12 mouse cellular contexts compared by ENCODE assay signal in the genomic region with DNA sequence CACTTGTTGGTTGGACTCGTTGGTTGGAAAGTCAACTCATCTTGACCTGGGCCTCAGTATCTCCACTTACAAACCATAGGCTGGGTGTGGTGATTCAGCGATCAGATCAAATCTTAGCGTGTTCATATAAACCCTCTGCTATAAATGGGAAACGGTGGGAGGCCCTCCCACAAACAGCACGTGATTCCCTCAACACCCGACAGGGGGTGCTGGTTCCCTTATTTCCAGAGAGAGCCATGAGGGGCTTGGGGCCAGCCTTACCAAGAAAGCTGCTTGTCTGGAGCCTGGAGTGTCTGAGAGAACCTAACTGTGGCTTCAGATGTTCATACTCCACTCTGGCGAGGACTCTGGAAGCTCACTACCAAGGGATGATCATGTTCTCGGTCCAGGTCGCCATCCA.
DNase-seq lines count a peak whose midpoint lies in the region; ATAC-seq and TF ChIP-seq lines count a peak whose summit lies in the region.
"Had no signal": no experiment of that assay in that cellular context is flagged by ENCODE, and none has a peak within 500 bp of the region (broad histone marks: within the 10 kb centered on the region; RNA-seq: fewer than 3 reads in every experiment).

No protein-coding gene starts in this region.

- peak; percentile 37 for DNase-seq in forebrain, postnatal 0 days
- DNase-seq in layer of hippocampus, adult 2 months (ENCODE audit: low spot score in 2 of 2), result peak in 1 of 2 experiments; percentile 26
- no peak for DNase-seq in layer of hippocampus, adult 8-10 months (ENCODE audit: low spot score in 2 of 2)
- peak; percentile 51 for DNase-seq in right cerebral cortex, postnatal 14 days
- DNase-seq in right cerebral cortex, adult 18-20 months, result no peak
- DNase-seq in retina, embryonic 14.5 days (ENCODE audit: low spot score), result peak; percentile 66
- no peak for DNase-seq in spleen, adult 18-20 months
- DNase-seq: heart, postnatal 14 days; lung, adult 2 months had no signal

- ATAC-seq in forebrain, postnatal 0 days, result no peak
- ATAC-seq in forebrain, embryonic 13.5 days, result no peak
- ATAC-seq: forebrain, embryonic 15.5 days had no signal

- H3K4me2 ChIP-seq in forebrain, postnatal 0 days (ENCODE audit: low read depth), result no peak overlapping the region
- H3K4me2 ChIP-seq in forebrain, embryonic 13.5 days, result no peak overlapping the region
- H3K4me2 ChIP-seq: forebrain, embryonic 15.5 days; limb, embryonic 13.5 days had no signal

- no peaks in the 10 kb centered on the region for H3K9me3 ChIP-seq in forebrain, postnatal 0 days (ENCODE audit: low read length)
- 0 out of 2 replicates have a peak, but pooled peaks cover 13% of the 10 kb centered on the region for H3K9me3 ChIP-seq in forebrain, embryonic 13.5 days (replicated peaks)
- H3K9me3 ChIP-seq: forebrain, embryonic 15.5 days had no signal

- no peaks in the 10 kb centered on the region for H3K4me1 ChIP-seq in forebrain, postnatal 0 days (ENCODE audit: insufficient read depth)
- H3K4me1 ChIP-seq in forebrain, embryonic 13.5 days, result peaks cover 10% of the 10 kb centered on the region

- TF ChIP-seq CTCF in forebrain, postnatal 0 days (IDR thresholded peaks at IDR 0.05; ENCODE audit: low read depth), result peak; percentile 43
- peak; percentile 76 for TF ChIP-seq CTCF in layer of hippocampus, adult 2 months (conservative IDR thresholded peaks at IDR 0.05)

- no peaks in the 10 kb centered on the region for H3K36me3 ChIP-seq in forebrain, postnatal 0 days (ENCODE audit: insufficient read depth)
- no peaks in the 10 kb centered on the region for H3K36me3 ChIP-seq in forebrain, embryonic 13.5 days (ENCODE audit: poor library complexity, severe bottlenecking)
- H3K36me3 ChIP-seq: forebrain, embryonic 15.5 days; limb, embryonic 13.5 days had no signal

- WGBS in forebrain, postnatal 0 days, result 69% methylated on average over 9 of the region's 9 CpGs
- WGBS in forebrain, embryonic 13.5 days, result 76% methylated on average over 9 of the region's 9 CpGs

- H3K9ac ChIP-seq in forebrain, postnatal 0 days, result no peak overlapping the region
- H3K9ac ChIP-seq in forebrain, embryonic 13.5 days, result no peak overlapping the region
- H3K9ac ChIP-seq: forebrain, embryonic 15.5 days; limb, embryonic 13.5 days had no signal

- H3K27ac ChIP-seq in forebrain, postnatal 0 days (ENCODE audit: low read depth, low read length), result no peak overlapping the region
- no peak overlapping the region for H3K27ac ChIP-seq in forebrain, embryonic 13.5 days
- no peak overlapping the region for H3K27ac ChIP-seq in layer of hippocampus, adult 2 months
- H3K27ac ChIP-seq: forebrain, embryonic 15.5 days; limb, embryonic 13.5 days had no signal

- no peaks in the 10 kb centered on the region for H3K27me3 ChIP-seq in forebrain, postnatal 0 days (ENCODE audit: insufficient read depth, low read length)
- H3K27me3 ChIP-seq in forebrain, embryonic 13.5 days, result no peaks in the 10 kb centered on the region
- H3K27me3 ChIP-seq: forebrain, embryonic 15.5 days had no signal

- no peak overlapping the region for H3K4me3 ChIP-seq in forebrain, postnatal 0 days (ENCODE audit: low read depth, low read length)
- no peak overlapping the region for H3K4me3 ChIP-seq in forebrain, embryonic 13.5 days
- H3K4me3 ChIP-seq in layer of hippocampus, adult 2 months, result no peak overlapping the region
- H3K4me3 ChIP-seq: forebrain, embryonic 15.5 days; limb, embryonic 13.5 days had no signal

Comparison
In these comparisons a context has a peak if more than half of its experiments do, and no peak if none do; other contexts are left out.
1. DNase-seq: peak in forebrain, postnatal 0 days (single experiment), right cerebral cortex, postnatal 14 days (single experiment) and retina, embryonic 14.5 days (single experiment); none in layer of hippocampus, adult 8-10 months (0 of 2), right cerebral cortex, adult 18-20 months (single experiment) and spleen, adult 18-20 months (0 of 2).